Mouse (Mus musculus): ENCODE measurements around the gene Prrx2. TPM values are rescaled to one million over a fixed set of nuclear protein-coding genes. Genes with fewer than 3 reads are reported as not detected.
A peak's percentile ranks its signal among the peaks of the same experiment; 100 is the strongest.

The Prrx2 gene
- polyA plus RNA-seq, 1 experiment from 2014 or later, result 107 TPM

- H3K4me1 ChIP-seq, result peaks cover 34% of the 10 kb centered on the region
- ATAC-seq (ENCODE audit: insufficient number of reproducible peaks, insufficient read depth, low FRiP score, low TSS enrichment, low read depth), result peak; percentile 34
- no peaks in the 10 kb centered on the region for H3K9me3 ChIP-seq
- H3K36me3 ChIP-seq, result peaks cover 11% of the 10 kb centered on the region; the same call in 1 of the 2 replicates
- no peak overlapping the region for H3K4me3 ChIP-seq
- H3K27ac ChIP-seq, result peak overlapping the region; percentile 29
- H3K27me3 ChIP-seq, result no peaks in the 10 kb centered on the region
- 0 out of 2 replicates have a peak overlapping the region, but pooled peaks have one; percentile 5 for H3K4me2 ChIP-seq
- no peak overlapping the region for H3K9ac ChIP-seq
- WGBS, result 33% methylated on average over 6 of the region's 6 CpGs
Measured at GRCm38 (mm10) chr2:30897291-30897690, 62.5 kb downstream of the Prrx2 start.

GRCm38 (mm10) chr2:30899397-30900069, 64.8 kb downstream of the Prrx2 start:
- H3K27ac ChIP-seq, result no peak overlapping the region
- no peak for ATAC-seq (ENCODE audit: insufficient number of reproducible peaks, insufficient read depth, low FRiP score, low TSS enrichment, low read depth)
- 86% methylated on average over 14 of the region's 14 CpGs for WGBS

GRCm38 (mm10) chr2:30901646-30902160, 66.9 kb downstream of the Prrx2 start:
- Histone ChIP-seq H3K4me3 (peak overlapping the region; percentile 58), H3K4me2 (peak overlapping the region; percentile 87), H3K9me3 (no peaks in the 10 kb centered on the region), H3K36me3 (peaks cover 7% of the 10 kb centered on the region; the same call in 1 of the 2 replicates), H3K27me3 (no peaks in the 10 kb centered on the region), H3K27ac (no peak overlapping the region), H3K9ac (peak overlapping the region; percentile 73), H3K4me1 (peaks cover 45% of the 10 kb centered on the region)
- no peak for ATAC-seq (ENCODE audit: insufficient number of reproducible peaks, insufficient read depth, low FRiP score, low TSS enrichment, low read depth)
- WGBS, result 51% methylated on average over 6 of the region's 6 CpGs

More at GRCm38 (mm10) chr2:30899397-30900069, 64.8 kb downstream of the Prrx2 start:
- Histone ChIP-seq H3K27me3 (no peaks in the 10 kb centered on the region), H3K4me1 (peaks cover 45% of the 10 kb centered on the region), H3K4me3 (no peak overlapping the region), H3K36me3 (peaks cover 11% of the 10 kb centered on the region; the same call in 1 of the 2 replicates), H3K9ac (no peak overlapping the region), H3K4me2 (no peak overlapping the region), H3K9me3 (no peaks in the 10 kb centered on the region)

- peak overlapping the region; percentile 73 for H3K9ac ChIP-seq
- peaks cover 7% of the 10 kb centered on the region; the same call in 1 of the 2 replicates for H3K36me3 ChIP-seq
- H3K27me3 ChIP-seq, result no peaks in the 10 kb centered on the region
- no peaks in the 10 kb centered on the region for H3K9me3 ChIP-seq
- 13% methylated on average over 8 of the region's 8 CpGs for WGBS
- H3K4me3 ChIP-seq, result peak overlapping the region; percentile 58
- no peak for ATAC-seq (ENCODE audit: insufficient number of reproducible peaks, insufficient read depth, low FRiP score, low TSS enrichment, low read depth)
- H3K27ac ChIP-seq, result peak overlapping the region; percentile 28; the same call in 1 of the 2 replicates
- H3K4me1 ChIP-seq, result peaks cover 40% of the 10 kb centered on the region
- H3K4me2 ChIP-seq, result peak overlapping the region; percentile 87
Measured at GRCm38 (mm10) chr2:30902256-30902655, 67.5 kb downstream of the Prrx2 start.

GRCm38 (mm10) chr2:30902726-30903722, 68.3 kb downstream of the Prrx2 start:
- H3K4me3 ChIP-seq, result peak overlapping the region; percentile 58
- H3K27me3 ChIP-seq, result no peaks in the 10 kb centered on the region
- H3K9ac ChIP-seq, result peak overlapping the region; percentile 73
- H3K36me3 ChIP-seq, result peaks cover 7% of the 10 kb centered on the region; the same call in 1 of the 2 replicates
- H3K4me1 ChIP-seq, result peaks cover 32% of the 10 kb centered on the region
- peak; percentile 71; the same call in 1 of the 2 replicates for ATAC-seq (ENCODE audit: insufficient number of reproducible peaks, insufficient read depth, low FRiP score, low TSS enrichment, low read depth)
- no peaks in the 10 kb centered on the region for H3K9me3 ChIP-seq
- WGBS, result 9% methylated on average over 34 of the region's 37 CpGs
- H3K27ac ChIP-seq, result peak overlapping the region; percentile 28; the same call in 1 of the 2 replicates
- H3K4me2 ChIP-seq, result peak overlapping the region; percentile 87

GRCm38 (mm10) chr2:30904231-30904630, 69.5 kb downstream of the Prrx2 start:
- H3K36me3 ChIP-seq, result peaks cover 5% of the 10 kb centered on the region; the same call in 1 of the 2 replicates
- no peaks in the 10 kb centered on the region for H3K9me3 ChIP-seq
- no peak overlapping the region for H3K27ac ChIP-seq
- no peak overlapping the region for H3K9ac ChIP-seq
- H3K4me2 ChIP-seq, result no peak overlapping the region
- peaks cover 31% of the 10 kb centered on the region for H3K4me1 ChIP-seq
- no peak overlapping the region for H3K4me3 ChIP-seq
- no peak for ATAC-seq (ENCODE audit: insufficient number of reproducible peaks, insufficient read depth, low FRiP score, low TSS enrichment, low read depth)
- no peaks in the 10 kb centered on the region for H3K27me3 ChIP-seq
- WGBS, result 88% methylated on average over 6 of the region's 6 CpGs

- H3K36me3 ChIP-seq, result no peaks in the 10 kb centered on the region; the same call in 1 of the 2 replicates
- ATAC-seq (ENCODE audit: insufficient number of reproducible peaks, insufficient read depth, low FRiP score, low TSS enrichment, low read depth), result no peak
- 79% methylated on average over 7 of the region's 7 CpGs for WGBS
- H3K27ac ChIP-seq, result no peak overlapping the region
- no peak overlapping the region for H3K9ac ChIP-seq
- H3K27me3 ChIP-seq, result no peaks in the 10 kb centered on the region
- H3K4me1 ChIP-seq, result peaks cover 31% of the 10 kb centered on the region
- H3K9me3 ChIP-seq, result no peaks in the 10 kb centered on the region
- no peak overlapping the region for H3K4me3 ChIP-seq
- no peak overlapping the region for H3K4me2 ChIP-seq
Measured at GRCm38 (mm10) chr2:30904991-30905390, 70.2 kb downstream of the Prrx2 start.

GRCm38 (mm10) chr2:30905906-30906305, 71.1 kb downstream of the Prrx2 start:
- Histone ChIP-seq H3K4me1 (peaks cover 28% of the 10 kb centered on the region), H3K36me3 (no peaks in the 10 kb centered on the region), H3K9me3 (no peaks in the 10 kb centered on the region), H3K27me3 (no peaks in the 10 kb centered on the region), H3K4me2 (no peak overlapping the region), H3K4me3 (no peak overlapping the region), H3K9ac (no peak overlapping the region), H3K27ac (no peak overlapping the region)
- 72% methylated on average over 8 of the region's 8 CpGs for WGBS
- no peak for ATAC-seq (ENCODE audit: insufficient number of reproducible peaks, insufficient read depth, low FRiP score, low TSS enrichment, low read depth)

GRCm38 (mm10) chr2:30906641-30907040, 71.9 kb downstream of the Prrx2 start:
- Histone ChIP-seq H3K27me3 (no peaks in the 10 kb centered on the region), H3K9me3 (no peaks in the 10 kb centered on the region), H3K9ac (no peak overlapping the region), H3K4me1 (peaks cover 21% of the 10 kb centered on the region), H3K4me3 (no peak overlapping the region), H3K27ac (no peak overlapping the region), H3K36me3 (no peaks in the 10 kb centered on the region), H3K4me2 (no peak overlapping the region)
- 72% methylated on average over 4 of the region's 4 CpGs for WGBS
- no peak for ATAC-seq (ENCODE audit: insufficient number of reproducible peaks, insufficient read depth, low FRiP score, low TSS enrichment, low read depth)

GRCm38 (mm10) chr2:30912291-30912773, 77.6 kb downstream of the Prrx2 start:
- Histone ChIP-seq H3K27ac (0 out of 2 replicates have a peak overlapping the region, but pooled peaks have one; percentile 8), H3K4me2 (no peak overlapping the region), H3K4me1 (peaks cover 13% of the 10 kb centered on the region), H3K9me3 (no peaks in the 10 kb centered on the region), H3K36me3 (no peaks in the 10 kb centered on the region), H3K27me3 (no peaks in the 10 kb centered on the region), H3K9ac (no peak overlapping the region), H3K4me3 (no peak overlapping the region)
- 33% methylated on average over 4 of the region's 4 CpGs for WGBS
- ATAC-seq (ENCODE audit: insufficient number of reproducible peaks, insufficient read depth, low FRiP score, low TSS enrichment, low read depth), result no peak

GRCm38 (mm10) chr2:30913022-30913421, 78.2 kb downstream of the Prrx2 start:
- peaks cover 14% of the 10 kb centered on the region for H3K4me1 ChIP-seq
- H3K27ac ChIP-seq, result 0 out of 2 replicates have a peak overlapping the region, but pooled peaks have one; percentile 8
- no peak overlapping the region for H3K9ac ChIP-seq
- no peak for ATAC-seq (ENCODE audit: insufficient number of reproducible peaks, insufficient read depth, low FRiP score, low TSS enrichment, low read depth)
- no peaks in the 10 kb centered on the region for H3K27me3 ChIP-seq
- H3K4me2 ChIP-seq, result no peak overlapping the region
- H3K9me3 ChIP-seq, result no peaks in the 10 kb centered on the region
- WGBS, result 83% methylated on average over 8 of the region's 8 CpGs
- no peak overlapping the region for H3K4me3 ChIP-seq
- no peaks in the 10 kb centered on the region for H3K36me3 ChIP-seq

Data from embryonic facial prominence, embryonic 13.5 days (tissue).